Mouse (Mus musculus) v-Abl transformed pro-B cells (cell line): ENCODE data around the gene Klhl42.

Source experiments
- in situ Hi-C, 2 experiments: fragments of 400-800 bp; cut with MboI; formaldehyde crosslinking; loops; one replicate each; pipeline ENCODE4 v1.15.1; 2025; ENCODE audit not compliant: unreplicated experiment in 2 of 2

Klhl42 gene

DNA sequence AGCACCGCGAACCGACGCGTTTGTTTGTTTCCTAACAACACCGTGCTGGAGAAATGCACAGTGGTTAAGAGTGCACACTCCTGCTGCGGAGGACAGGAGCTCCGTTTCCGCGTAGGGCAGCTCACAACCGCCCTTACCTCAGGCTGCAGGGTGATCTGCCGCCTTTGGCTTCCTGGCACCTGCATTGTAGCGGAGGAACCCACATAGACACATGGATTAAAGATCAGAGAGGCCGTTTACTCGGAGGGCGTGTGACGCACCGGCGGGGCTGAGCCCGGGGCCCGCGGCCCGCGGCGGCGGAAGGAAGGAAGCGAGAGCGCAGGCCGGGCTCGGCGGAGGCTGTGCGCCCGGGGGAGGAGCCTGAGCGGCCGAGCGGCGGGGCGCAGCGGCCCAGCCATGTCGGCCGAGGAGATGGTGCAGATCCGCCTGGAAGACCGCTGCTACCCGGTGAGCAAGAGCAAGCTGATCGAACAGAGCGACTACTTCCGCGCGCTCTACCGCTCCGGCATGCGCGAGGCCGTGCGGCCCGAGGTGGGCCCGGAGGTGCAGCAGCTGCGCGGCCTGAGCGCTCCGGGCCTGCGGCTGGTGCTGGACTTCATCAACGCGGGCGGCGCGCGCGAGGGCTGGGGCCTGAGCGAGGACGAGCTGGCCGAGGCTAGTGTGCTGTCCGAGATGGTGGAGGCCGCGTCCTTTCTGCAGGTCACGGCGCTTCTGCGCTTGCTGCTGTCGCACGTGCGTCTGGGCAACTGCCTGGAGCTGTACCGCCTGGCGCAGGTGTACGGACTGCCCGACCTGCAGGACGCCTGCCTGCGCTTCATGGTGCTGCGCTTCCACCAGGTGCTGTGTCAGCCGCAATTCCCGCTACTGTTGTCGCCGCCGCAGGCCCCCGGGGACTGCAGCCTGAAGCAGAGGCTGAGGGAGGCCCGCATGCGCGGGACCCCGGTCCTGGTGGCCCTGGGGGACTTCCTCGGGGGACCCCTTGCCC lies at the start of gene Klhl42:
Gene Klhl42, plus strand, starts transcription at position 244 of the 985 bp plus-strand sequence.
- in situ Hi-C loops, result loop anchor here (10.0 to 25.0 kb wide), 10 partner anchors 429 to 1996 kb away; partner anchors contain the start of genes Bhlhe41 (in 1 of the 2) and Lrmp (in 1 of the 2)

GRCm38 (mm10) chr6:147042291-147043290 lies 48.6 kb upstream of the Klhl42 start, which contains the start of gene Mrps35:
Gene Mrps35 (plus strand): TSS chr6:147042764.
- in situ Hi-C loops, result no loop called here

DNA sequence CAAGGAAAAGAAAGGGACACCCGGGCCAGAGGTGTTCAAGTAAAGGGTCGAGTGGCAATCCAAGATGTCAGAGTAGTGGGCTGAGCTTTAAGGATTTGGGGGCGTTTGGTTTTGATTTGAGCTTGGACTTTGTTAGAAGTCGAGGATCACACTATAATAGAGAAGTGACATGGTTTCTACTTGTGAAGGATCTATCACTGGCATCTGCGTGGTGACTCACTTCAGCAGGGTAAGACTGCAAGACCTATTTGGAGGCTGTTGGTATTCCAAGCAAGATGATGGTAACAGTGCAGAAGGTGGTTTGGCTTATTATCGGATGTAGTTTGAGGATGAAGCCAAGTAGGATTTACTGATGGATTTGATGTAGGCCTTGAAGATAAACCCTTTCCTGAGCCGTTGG lies 47.5 kb upstream of the Klhl42 start:
- in situ Hi-C loops, result no loop called here

DNA sequence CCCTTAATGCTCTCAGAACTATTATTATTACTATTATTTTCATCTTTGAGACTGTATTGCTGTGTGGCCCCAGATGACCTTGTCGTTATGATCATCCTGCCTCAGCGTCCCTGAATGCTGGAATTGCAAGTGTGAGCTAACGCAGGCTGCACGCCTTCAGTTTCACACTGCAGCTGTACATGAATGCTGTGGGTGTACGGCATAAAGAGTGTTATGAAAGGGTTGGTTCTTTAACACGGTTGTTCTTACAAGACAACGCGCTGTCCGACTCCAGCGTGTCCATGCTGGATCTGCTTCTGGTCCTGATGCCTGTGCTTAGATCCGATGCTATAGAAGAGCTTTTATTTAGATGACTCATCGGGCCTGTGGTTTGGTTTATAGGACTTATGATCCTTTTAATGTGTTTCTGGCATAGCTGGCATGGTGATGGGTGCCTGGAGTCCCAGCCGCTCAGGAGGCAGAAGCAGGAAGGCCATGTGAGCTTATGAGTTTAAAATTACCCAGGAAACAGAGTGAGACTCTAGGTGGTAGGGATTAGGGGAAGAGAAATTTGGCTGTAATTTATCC lies 41.9 kb upstream of the Klhl42 start:
- in situ Hi-C loops, result loop anchor here (5.0 kb wide), 1 partner anchor 38 kb away; the partner anchor contains the start of gene Mansc4 (in 2 of the 2)

DNA sequence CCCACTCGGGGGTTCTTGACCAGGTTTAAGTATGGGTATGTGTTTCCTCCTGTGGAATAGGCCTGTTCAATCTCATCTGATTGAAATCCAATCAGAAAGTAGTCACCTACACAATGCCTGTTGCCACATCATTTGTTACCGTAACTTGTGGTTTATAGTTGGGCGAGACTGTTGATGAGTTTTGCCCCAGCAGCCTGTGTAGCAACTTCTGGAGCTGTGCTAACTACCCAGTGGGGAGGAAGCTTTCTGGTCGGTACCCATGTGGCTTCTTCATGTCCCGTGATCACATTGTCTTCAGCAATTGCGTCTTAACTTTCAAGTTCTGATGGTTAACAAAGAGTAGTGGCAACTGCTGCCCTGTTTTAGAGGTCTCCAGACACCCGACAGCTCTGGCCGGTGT lies 39.5 kb upstream of the Klhl42 start:
- in situ Hi-C loops, result no loop called here

GRCm38 (mm10) chr6:147052440-147052839 lies 38.7 kb upstream of the Klhl42 start:
- in situ Hi-C loops, result no loop called here

- in situ Hi-C loops, result no loop called here
These were observed 37.2 kb upstream of the Klhl42 start for GRCm38 (mm10) chr6:147053785-147054646.

DNA sequence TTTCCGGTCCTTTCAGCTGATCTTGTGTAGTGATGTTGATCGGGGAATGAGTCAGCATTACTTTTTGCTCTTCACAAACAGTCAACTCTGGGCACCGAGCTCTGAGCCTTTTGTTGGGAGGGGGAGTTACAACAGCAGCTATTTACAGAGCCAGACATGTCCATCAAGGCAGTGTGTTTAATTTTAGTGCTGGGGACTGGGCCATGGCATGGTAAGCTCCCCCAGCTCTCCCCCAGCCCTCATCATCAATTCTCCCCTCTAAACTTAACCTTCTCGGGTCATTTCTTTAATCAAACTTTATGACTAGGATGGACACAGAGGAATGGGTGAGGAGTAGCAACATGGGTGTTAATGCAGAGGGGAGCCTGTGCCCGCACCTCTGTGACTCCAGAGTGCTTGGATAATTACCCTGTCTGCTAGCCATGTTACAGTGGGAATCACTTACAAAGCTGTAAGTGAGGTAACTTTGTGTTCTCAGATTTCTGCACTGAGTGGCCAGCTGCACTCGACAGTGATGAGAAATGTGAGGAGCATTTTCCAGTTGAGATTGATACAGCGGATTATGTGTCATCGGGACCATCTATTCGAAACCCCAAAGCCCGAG lies 35.7 kb upstream of the Klhl42 start:
- in situ Hi-C loops, result no loop called here

GRCm38 (mm10) chr6:147059326-147059725 lies 31.9 kb upstream of the Klhl42 start:
- in situ Hi-C loops, result no loop called here

DNA sequence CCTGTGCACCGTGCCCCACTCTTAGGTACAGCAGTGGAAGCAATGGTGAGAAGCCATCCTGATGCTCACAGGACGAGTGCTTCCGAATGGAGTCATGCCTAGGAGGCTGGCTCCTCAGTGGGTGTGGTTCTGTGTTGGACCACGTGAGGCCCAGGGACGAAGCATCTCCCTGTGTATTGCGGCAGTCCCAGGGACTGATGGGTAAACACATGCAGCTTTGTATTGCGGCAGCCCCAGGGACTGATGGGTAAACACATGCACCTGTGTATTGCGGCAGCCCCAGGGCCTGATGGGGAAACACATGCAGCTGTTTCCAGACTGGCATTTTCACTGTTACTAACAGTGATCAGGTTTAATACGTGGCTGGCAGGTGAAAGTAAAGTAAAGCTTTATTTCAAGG lies 29.5 kb upstream of the Klhl42 start:
- in situ Hi-C loops, result no loop called here

DNA sequence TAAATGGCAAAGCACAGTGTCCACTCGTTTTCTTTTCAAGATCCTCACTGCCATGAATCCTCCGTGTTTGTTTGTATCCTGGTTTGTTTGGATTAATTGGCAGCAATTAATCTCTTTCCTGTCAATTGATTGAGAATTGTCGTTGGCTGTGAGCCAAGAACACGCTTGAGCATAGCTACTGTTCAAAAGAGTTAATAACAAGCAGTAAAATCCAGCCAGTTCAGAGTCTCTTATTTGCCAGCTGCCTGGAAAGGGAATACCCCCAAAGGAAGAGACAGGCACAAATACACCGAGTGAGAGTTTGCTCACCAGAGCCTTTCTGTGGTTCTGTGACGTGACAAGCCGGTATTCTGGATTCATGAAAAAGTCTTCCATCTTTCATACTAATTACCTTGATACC lies 29.1 kb upstream of the Klhl42 start:
- in situ Hi-C loops, result no loop called here

- in situ Hi-C loops, result no loop called here
These were observed 28.5 kb upstream of the Klhl42 start for GRCm38 (mm10) chr6:147062694-147063093.

- in situ Hi-C loops, result no loop called here
These were observed 26.8 kb upstream of the Klhl42 start for GRCm38 (mm10) chr6:147064226-147064943.

- in situ Hi-C loops, result no loop called here
These were observed 26.3 kb upstream of the Klhl42 start for GRCm38 (mm10) chr6:147064944-147065261.

DNA sequence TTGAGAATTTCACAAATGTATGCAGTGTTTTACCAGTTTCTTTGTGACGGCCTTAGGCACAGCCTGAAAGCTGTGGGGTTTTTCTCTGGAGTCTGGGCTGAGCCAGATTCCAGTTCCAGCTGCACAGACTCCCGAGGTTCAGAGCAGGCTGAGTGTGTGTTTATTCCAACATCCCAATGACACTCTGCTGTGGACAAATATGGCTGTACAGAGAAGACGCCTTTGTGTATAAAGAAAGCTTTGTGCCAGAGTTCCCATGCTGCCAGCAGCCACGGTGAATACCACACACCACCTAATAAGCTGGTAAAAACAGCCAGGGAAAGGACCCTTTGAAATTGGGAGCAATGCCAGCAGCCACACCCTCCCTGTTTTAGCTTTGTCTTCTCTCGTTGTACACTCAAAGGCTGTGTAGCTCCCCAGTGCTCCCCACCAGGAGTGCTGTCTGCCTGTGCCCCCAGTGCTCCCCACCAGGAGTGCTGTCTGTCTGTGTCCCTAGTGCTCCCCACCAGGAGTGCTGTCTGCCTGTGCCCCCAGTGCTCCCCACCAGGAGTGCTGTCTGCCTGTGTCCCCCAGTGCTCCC lies 15.3 kb upstream of the Klhl42 start:
- in situ Hi-C loops, result loop anchor here (25.0 kb wide), 6 partner anchors 414 to 2011 kb away; partner anchors contain the start of genes Bhlhe41 (in 1 of the 2) and Lrmp (in 1 of the 2)

GRCm38 (mm10) chr6:147076878-147077277 lies 14.3 kb upstream of the Klhl42 start:
- in situ Hi-C loops, result loop anchor here (25.0 kb wide), 6 partner anchors 415 to 2010 kb away; partner anchors contain the start of genes Bhlhe41 (in 1 of the 2) and Lrmp (in 1 of the 2)

DNA sequence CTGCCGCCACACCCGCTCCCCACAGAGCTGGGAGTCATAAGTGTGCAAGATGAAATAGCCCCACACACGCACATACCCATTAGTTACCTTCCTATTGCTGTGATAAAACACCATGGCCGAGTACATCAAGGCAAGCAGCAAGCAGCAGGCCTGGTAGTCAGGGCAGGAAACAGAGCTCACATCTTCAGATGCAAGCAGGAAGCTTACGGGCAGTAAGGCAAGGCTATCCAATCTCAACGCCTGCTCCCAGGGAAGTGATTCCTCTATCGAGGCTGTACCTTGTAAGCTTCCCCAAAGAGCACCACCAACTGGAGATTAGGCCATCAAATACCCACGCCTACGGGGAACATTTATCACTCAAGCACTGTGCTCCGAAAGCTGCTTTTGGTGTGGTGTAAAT lies 11.3 kb upstream of the Klhl42 start:
- in situ Hi-C loops, result loop anchor here (25.0 kb wide), 6 partner anchors 418 to 2007 kb away; partner anchors contain the start of genes Bhlhe41 (in 1 of the 2) and Lrmp (in 1 of the 2)
